Mouse (Mus musculus) heart, adult 2 months (tissue): ENCODE data around the gene Btbd9. TPM values are rescaled to one million over a fixed set of nuclear protein-coding genes. Genes with fewer than 3 reads are reported as not detected.
"Not testable (repeated sequence)": the region's sequence is repeated elsewhere in the genome, so short reads cannot be mapped to it uniquely, and the experiment has no call there.

Experiments
- DNase-seq, 2 experiments: peaks; one replicate each; pipeline ENCODE4 v3.0.0; 2021
- H3K27ac ChIP-seq: fragments of 200-600 bp; 2 replicates; pipeline ENCODE4 v1.8.1; 2022
- H3K27me3 ChIP-seq: fragments of 200-500 bp; 2 replicates; pipeline ENCODE4 v1.6.1; 2012; ENCODE audit warnings: mild to moderate bottlenecking, low read length, inconsistent platforms, mixed read lengths; ENCODE audit not compliant: control insufficient read depth, insufficient read depth
- H3K36me3 ChIP-seq: fragments of 200-500 bp; 2 replicates; pipeline ENCODE4 v1.6.1; 2012; ENCODE audit warnings: low read length, inconsistent platforms; ENCODE audit not compliant: control insufficient read depth, insufficient read depth
- H3K4me1 ChIP-seq: fragments of 200-500 bp; 2 replicates; pipeline ENCODE4 v1.6.1; 2011; ENCODE audit warnings: low read length; ENCODE audit not compliant: control insufficient read depth, insufficient read depth
- H3K4me3 ChIP-seq: fragments of 200-600 bp; 2 replicates; pipeline ENCODE4 v1.8.1; 2022
- H3K79me2 ChIP-seq: fragments of 200-500 bp; replicated peaks from 2 replicates; pipeline ENCODE4 v1.6.1; 2012; ENCODE audit warnings: mild to moderate bottlenecking, inconsistent platforms, low read length, moderate library complexity, mixed read lengths; ENCODE audit not compliant: control insufficient read depth, insufficient read depth
- H3K9ac ChIP-seq: fragments of 200-500 bp; 2 replicates; pipeline ENCODE4 v1.6.1; 2012; ENCODE audit warnings: low read depth, mild to moderate bottlenecking, control low read depth, inconsistent platforms, low read length, mixed read lengths
- CTCF ChIP-seq: fragments of 200-600 bp; IDR thresholded peaks from 2 replicates; pipeline ENCODE4 v1.8.1; 2022; ENCODE audit warnings: antibody characterized with exemption, mild to moderate bottlenecking, moderate library complexity
- EP300 ChIP-seq: fragments of 200-500 bp; IDR thresholded peaks from 2 replicates; pipeline ENCODE4 v1.6.1; 2011; ENCODE audit warnings: low read depth, low read length, control low read depth; ENCODE audit not compliant: insufficient read depth
- POLR2A ChIP-seq: fragments of 200-500 bp; IDR thresholded peaks from 2 replicates; pipeline ENCODE4 v1.6.1; 2011; ENCODE audit warnings: mild to moderate bottlenecking, low read depth, low read length, control low read depth; ENCODE audit not compliant: insufficient read depth
- WGBS: fragments of 180-500 bp; shearing (Covaris S2); methylation state at CpG from one replicate; pipeline ENCODE4 v1.1.7; 2018; 5-methylcytosine and 5-hydroxymethylcytosine counted together
- intact Hi-C: fragments of 180-260 bp; cut with DNase I; formaldehyde crosslinking; loops from one replicate; pipeline ENCODE4 v1.15.1; 2025
- long read RNA-seq: library from polyadenylated mRNA; stranded (forward); transcript quantifications from one replicate; pipeline ENCODE4 v2.0.0, GENCODE M21; 2021
- polyA plus RNA-seq: library from polyadenylated mRNA; depleted of rRNA; stranded (reverse); fragments of >200 nt; gene quantifications from 2 replicates; pipeline ENCODE4 v1.2.3, GENCODE M21; 2012; rRNA removed
- total RNA-seq, 2 experiments: library from RNA; stranded (reverse); gene quantifications; 2 replicates each; pipeline ENCODE4 v1.2.3; 2021

Gene Btbd9
- 10 to 100 TPM; 20.9 to 22.0 TPM for total RNA-seq
- polyA plus RNA-seq = 8.1 and 10.1 TPM in 2 replicates
- long read RNA-seq, full-length matches to known transcripts = 9 of 18 reads
- long read RNA-seq, partial matches to known transcripts = 0 of 18 reads
- long read RNA-seq, other reads (novel, unspliced or antisense) = 9 of 18 reads

DNA sequence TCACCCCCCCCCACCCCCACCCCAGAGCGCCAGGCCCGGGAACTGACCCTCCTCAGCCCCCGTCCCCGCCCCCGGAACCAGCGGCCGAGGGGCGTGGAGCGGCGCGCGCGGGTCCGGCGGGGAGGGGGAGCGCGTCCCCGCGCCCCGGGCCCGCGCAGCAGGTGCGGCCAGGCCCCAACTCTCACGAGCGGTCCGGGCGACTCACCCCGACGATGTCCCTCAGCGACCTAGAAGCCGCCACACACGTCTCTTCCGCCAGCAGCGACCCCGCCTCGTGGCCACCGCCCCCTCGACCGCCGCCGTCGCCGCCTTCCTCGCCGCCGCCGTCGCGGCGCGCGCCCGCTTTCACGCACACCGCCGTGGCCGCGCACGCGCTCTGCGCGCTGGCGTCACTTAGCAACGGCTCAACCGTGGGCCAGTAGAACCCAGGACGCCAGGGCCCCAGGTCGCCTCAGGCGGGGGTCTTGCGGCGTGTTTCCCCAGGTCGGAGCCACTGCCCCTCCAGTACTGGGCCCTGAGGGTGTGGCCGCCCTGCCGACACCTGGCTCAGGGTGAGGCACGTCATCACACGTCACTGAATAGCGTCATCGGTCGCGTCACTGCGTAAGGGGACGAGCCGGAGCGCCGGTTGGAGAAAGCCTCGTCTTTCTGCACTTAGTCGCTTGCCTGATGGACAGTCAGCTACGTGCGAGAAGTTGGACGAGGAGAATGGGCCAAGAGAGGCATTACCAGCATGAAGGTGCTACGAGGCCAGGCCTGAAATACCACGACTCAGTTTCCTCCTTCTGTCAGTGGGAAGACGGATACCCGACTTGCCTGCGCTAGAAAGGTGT lies at the start of gene Btbd9:
Gene Btbd9 (minus strand): TSS at position 548 of the 833 bp plus-strand sequence.
- Histone ChIP-seq H3K27me3 (no peaks in the 10 kb centered on the region), H3K27ac (peak within 1 kb of the TSS; percentile 97), H3K79me2 (0 out of 2 replicates have a peak, but pooled peaks cover 2% of the 10 kb centered on the region), H3K9ac (peak within 1 kb of the TSS; percentile 85), H3K36me3 (no peaks in the 10 kb centered on the region), H3K4me1 (peaks cover 9% of the 10 kb centered on the region), H3K4me3 (peak within 1 kb of the TSS; percentile 89)
- TF ChIP-seq EP300 = peak; percentile 44; the same call in 1 of the 2 replicates
- TF ChIP-seq CTCF = no peak
- TF ChIP-seq POLR2A = peak; percentile 95
- intact Hi-C loops = loop anchor here (2.0 kb wide), 1 partner anchor 37 kb away; no protein-coding TSS in a partner anchor
- WGBS = under 1% methylated on average over 84 of the region's 94 CpGs
- DNase-seq = peak; percentile 97 to 99

DNA sequence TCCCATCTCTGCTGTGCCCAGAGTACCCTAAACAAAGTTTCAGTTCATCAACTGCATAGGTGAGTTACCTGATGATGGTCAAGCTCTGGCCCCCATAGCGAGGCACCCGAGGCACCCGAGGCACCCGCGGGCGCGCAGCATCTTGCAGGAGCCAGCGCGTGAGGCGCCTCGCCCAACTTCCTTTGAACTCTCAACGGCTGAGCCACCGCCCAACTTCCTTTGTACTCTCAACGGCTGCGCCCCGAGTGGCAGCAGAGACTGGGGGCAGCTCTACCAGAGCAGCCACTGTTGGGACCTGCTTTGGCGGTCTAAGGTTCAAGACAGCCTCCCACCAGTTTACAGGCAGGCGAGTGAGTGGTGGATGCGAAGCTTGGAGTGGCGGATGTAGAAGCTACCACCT lies 47.8 kb upstream of the Btbd9 start, which contains the start of gene Dnah8:
Gene Dnah8 (plus strand): TSS at position 223 of the 400 bp plus-strand sequence.
- H3K27me3 ChIP-seq, H3K36me3 ChIP-seq, DNase-seq, intact Hi-C loops, H3K27ac ChIP-seq, H3K4me3 ChIP-seq, H3K9ac ChIP-seq, H3K4me1 ChIP-seq, H3K79me2 ChIP-seq: not testable (repeated sequence)
- no CpG with 5 or more reads among the region's 20 CpGs for WGBS

DNA sequence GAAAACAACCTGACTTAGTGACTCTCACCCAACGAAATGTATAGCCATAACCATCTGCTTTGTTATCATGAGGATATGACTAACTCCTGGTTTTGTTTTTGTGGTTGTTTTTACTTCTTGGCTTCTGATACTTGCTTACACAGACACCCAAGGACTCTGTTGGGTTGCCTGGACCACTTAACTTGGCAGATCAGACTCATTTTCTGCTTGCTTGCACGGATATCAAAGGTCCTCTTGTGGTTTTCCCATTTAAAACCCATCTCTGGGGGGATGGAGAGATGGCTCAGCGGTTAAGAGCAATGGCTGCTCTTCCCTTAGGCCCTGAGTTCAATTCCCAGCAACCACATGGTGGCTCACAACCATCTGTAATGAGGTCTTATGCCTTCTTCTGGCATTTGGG lies 46.9 kb upstream of the Btbd9 start:
- intact Hi-C loops = no loop called here
- 82% methylated on average over 3 of the region's 3 CpGs for WGBS
- no peaks in the 10 kb centered on the region for H3K36me3 ChIP-seq
- H3K27ac ChIP-seq = no peak overlapping the region
- TF ChIP-seq EP300 (no peak), POLR2A (no peak), CTCF (no peak)
- no peaks in the 10 kb centered on the region for H3K4me1 ChIP-seq
- H3K27me3 ChIP-seq = no peaks in the 10 kb centered on the region
- no peak for DNase-seq
- H3K9ac ChIP-seq = no peak overlapping the region
- no peak overlapping the region for H3K4me3 ChIP-seq
- no peaks in the 10 kb centered on the region for H3K79me2 ChIP-seq

DNA sequence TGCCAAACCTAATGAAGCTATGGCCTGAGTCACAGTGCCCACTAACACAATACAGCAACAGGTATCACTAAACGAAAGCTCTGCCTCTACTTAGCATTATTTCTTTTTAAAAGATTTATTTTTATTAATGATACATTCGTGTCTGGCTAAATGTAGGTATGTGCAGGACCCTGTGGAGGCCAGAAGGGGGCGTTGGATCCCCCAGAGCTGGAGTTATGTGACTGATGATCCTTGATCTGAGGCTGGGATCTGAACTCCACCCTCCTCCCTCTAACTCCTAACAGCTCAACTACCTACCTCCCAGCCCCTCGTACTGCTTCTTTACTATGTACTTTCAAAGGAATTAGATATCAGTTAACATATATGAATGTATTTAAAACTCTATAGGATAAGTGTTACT lies 45.2 kb upstream of the Btbd9 start:
- 66% methylated on average over 4 of the region's 4 CpGs for WGBS
- TF ChIP-seq POLR2A = no peak
- peak; percentile 25 for TF ChIP-seq CTCF
- TF ChIP-seq EP300 = no peak
- H3K36me3 ChIP-seq = no peaks in the 10 kb centered on the region

DNA sequence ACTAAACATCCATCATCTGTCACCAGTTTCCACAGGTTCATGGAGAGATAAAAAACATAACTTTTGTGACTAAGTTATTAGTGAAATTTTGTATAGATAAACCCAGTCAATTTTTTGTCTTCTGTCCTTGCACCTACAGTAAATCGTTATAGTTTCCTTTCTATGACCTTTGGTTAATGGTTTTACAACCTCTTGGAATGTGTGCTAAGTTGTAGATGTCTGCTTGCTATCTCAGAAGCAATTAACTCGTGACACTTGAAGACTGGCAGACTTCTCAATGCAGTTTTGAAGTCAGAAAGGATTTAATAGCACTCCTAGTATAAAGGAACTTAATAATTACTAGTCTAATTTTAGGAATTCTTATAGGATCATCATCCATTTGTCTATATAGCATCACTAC lies 44.3 kb upstream of the Btbd9 start:
- DNase-seq = no peak
- no peak for TF ChIP-seq CTCF
- TF ChIP-seq POLR2A = no peak
- TF ChIP-seq EP300 = no peak
- WGBS = 59% methylated on average over 2 of the region's 2 CpGs
- Histone ChIP-seq H3K4me1 (no peaks in the 10 kb centered on the region), H3K27me3 (no peaks in the 10 kb centered on the region), H3K79me2 (no peaks in the 10 kb centered on the region), H3K36me3 (no peaks in the 10 kb centered on the region), H3K9ac (no peak overlapping the region), H3K4me3 (no peak overlapping the region), H3K27ac (no peak overlapping the region)
- intact Hi-C loops = no loop called here

More for the DNA sequence above, 45.2 kb upstream of the Btbd9 start:
- H3K4me3 ChIP-seq = no peak overlapping the region
- H3K79me2 ChIP-seq = no peaks in the 10 kb centered on the region
- H3K9ac ChIP-seq = no peak overlapping the region
- H3K27me3 ChIP-seq = no peaks in the 10 kb centered on the region
- no peak overlapping the region for H3K27ac ChIP-seq
- no peaks in the 10 kb centered on the region for H3K4me1 ChIP-seq
- peak in 1 of 2 experiments; percentile 8 for DNase-seq
- intact Hi-C loops = no loop called here

DNA sequence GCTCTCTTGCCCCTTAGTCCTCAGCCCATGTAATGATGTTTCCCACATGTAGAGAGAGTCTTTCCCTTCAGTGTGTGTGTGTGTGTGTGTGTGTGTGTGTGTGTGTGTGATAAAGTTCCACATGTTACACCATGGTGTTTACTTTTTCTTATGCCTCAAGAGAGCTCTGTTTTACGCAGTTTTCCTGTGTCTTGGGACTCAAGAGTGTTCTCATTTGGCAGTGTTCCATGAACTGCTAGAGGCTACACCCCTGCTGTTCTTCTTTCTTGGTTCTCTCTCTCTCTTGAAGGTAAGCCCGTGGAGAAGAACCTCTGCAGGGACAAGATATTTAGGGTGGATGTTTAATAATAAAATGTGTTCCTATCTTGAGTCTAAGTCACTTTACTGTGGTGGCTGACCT lies 42.9 kb upstream of the Btbd9 start:
- no peak overlapping the region for H3K27ac ChIP-seq
- 26% methylated on average over 2 of the region's 2 CpGs for WGBS

More for the DNA sequence above, 42.9 kb upstream of the Btbd9 start:
- Histone ChIP-seq H3K79me2 (no peaks in the 10 kb centered on the region), H3K4me1 (no peaks in the 10 kb centered on the region), H3K9ac (no peak overlapping the region), H3K4me3 (no peak overlapping the region), H3K36me3 (no peaks in the 10 kb centered on the region), H3K27me3 (no peaks in the 10 kb centered on the region)
- intact Hi-C loops = no loop called here
- DNase-seq = peak in 1 of 2 experiments; percentile 1
- TF ChIP-seq POLR2A (no peak), EP300 (no peak), CTCF (no peak)
